Mouse (Mus musculus): ENCODE measurements around the gene Rap1gap2.

GRCm38 (mm10) chr11:74569735-74570134, 41.0 kb downstream of the Rap1gap2 start:
- no peak for TF ChIP-seq POLR2A (IDR thresholded peaks at IDR 0.05; ENCODE audit: extremely low read depth, insufficient read depth, low read length)
- no peak for TF ChIP-seq CTCF (IDR thresholded peaks at IDR 0.05; ENCODE audit: extremely low read depth, insufficient read depth, low read length)

Data from cortical plate, adult 2 months (tissue).